Mouse (Mus musculus): ENCODE data around the gene Bves. TPM values are rescaled to one million over a fixed set of nuclear protein-coding genes. Genes with fewer than 3 reads are reported as not detected.
A peak's percentile ranks its signal among the peaks of the same experiment; 100 is the strongest.

Gene Bves
- total and polyA plus RNA-seq, 2 experiments from 2014 or later: 1.1 to 2.0 TPM

GRCm38 (mm10) chr10:45318922-45319321 lies 16.6 kb upstream of the Bves start:
- Histone ChIP-seq H3K27me3 (ENCODE audit: insufficient read depth, low read length) (no peaks in the 10 kb centered on the region), H3K9me3 (ENCODE audit: low read length) (no peaks in the 10 kb centered on the region), H3K36me3 (ENCODE audit: insufficient read depth, low read length) (no peaks in the 10 kb centered on the region), H3K27ac (no peak overlapping the region), H3K4me3 (ENCODE audit: low read length) (no peak overlapping the region), H3K4me1 (ENCODE audit: insufficient read depth, low read length) (no peaks in the 10 kb centered on the region), H3K9ac (replicated peaks; ENCODE audit: low read length) (no peak overlapping the region), H3K4me2 (ENCODE audit: low read depth, low read length) (no peak overlapping the region)
- WGBS: 85% methylated on average over 5 of the region's 5 CpGs
- no peak for DNase-seq (ENCODE audit: low spot score)
- ATAC-seq: no peak
- TF ChIP-seq CTCF (IDR thresholded peaks at IDR 0.05; ENCODE audit: low read depth): no peak

DNA sequence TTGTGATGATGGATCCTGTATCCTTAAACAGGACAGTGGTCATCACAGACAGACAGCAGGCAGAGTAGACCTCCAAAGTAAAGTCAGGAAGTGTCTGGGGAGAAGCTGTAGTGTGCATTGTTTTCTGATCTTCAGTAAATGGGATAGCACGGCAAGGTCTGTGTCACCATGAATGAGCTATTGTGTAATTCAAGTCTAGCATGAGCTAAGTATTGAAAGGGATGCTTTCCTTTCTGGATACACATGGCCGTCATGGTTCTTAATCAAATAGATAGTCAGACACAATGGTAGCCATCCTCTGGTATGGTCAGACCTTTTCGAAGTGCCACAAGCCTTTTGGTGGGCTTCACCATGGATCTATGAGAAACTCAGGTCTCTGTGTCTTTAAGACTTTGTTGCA lies 15.3 kb upstream of the Bves start:
- no peak overlapping the region for H3K9ac ChIP-seq (replicated peaks; ENCODE audit: low read length)
- H3K4me3 ChIP-seq (ENCODE audit: low read length): no peak overlapping the region
- TF ChIP-seq CTCF (IDR thresholded peaks at IDR 0.05; ENCODE audit: low read depth): no peak
- H3K27ac ChIP-seq: no peak overlapping the region
- DNase-seq (ENCODE audit: low spot score): no peak
- no peaks in the 10 kb centered on the region for H3K27me3 ChIP-seq (ENCODE audit: insufficient read depth, low read length)
- H3K9me3 ChIP-seq (ENCODE audit: low read length): no peaks in the 10 kb centered on the region
- ATAC-seq: no peak
- H3K36me3 ChIP-seq (ENCODE audit: insufficient read depth, low read length): no peaks in the 10 kb centered on the region
- H3K4me1 ChIP-seq (ENCODE audit: insufficient read depth, low read length): no peaks in the 10 kb centered on the region
- no peak overlapping the region for H3K4me2 ChIP-seq (ENCODE audit: low read depth, low read length)
- WGBS: 25% methylated on average over 3 of the region's 3 CpGs

DNA sequence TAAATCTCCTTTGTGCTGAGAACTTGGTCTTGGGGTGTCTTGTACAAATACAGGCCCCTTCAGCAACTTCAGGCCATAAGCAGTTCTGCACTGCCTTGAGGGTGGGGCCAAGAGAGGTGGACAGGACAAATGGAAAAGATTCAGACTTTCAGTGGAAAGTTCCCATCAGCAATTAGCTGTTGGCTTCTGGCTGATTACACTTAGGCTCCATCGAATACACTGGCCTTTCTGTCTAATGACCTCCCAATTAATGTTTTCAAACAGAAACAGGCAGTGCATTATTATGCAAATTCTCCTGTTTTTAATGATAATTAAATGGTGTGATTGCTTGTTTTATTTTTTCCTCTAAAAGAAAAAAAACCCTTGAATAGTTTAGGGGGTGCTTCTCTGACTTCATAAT lies 11.4 kb upstream of the Bves start:
- Histone ChIP-seq H3K36me3 (ENCODE audit: insufficient read depth, low read length) (no peaks in the 10 kb centered on the region), H3K9me3 (ENCODE audit: low read length) (no peaks in the 10 kb centered on the region), H3K4me1 (ENCODE audit: insufficient read depth, low read length) (no peaks in the 10 kb centered on the region), H3K27me3 (ENCODE audit: insufficient read depth, low read length) (no peaks in the 10 kb centered on the region), H3K4me3 (ENCODE audit: low read length) (no peak overlapping the region), H3K4me2 (ENCODE audit: low read depth, low read length) (no peak overlapping the region), H3K9ac (replicated peaks; ENCODE audit: low read length) (no peak overlapping the region), H3K27ac (no peak overlapping the region)
- no peak for ATAC-seq
- TF ChIP-seq CTCF (IDR thresholded peaks at IDR 0.05; ENCODE audit: low read depth): no peak
- DNase-seq (ENCODE audit: low spot score): no peak
- WGBS: 27% methylated on average over 1 of the region's 1 CpGs

DNA sequence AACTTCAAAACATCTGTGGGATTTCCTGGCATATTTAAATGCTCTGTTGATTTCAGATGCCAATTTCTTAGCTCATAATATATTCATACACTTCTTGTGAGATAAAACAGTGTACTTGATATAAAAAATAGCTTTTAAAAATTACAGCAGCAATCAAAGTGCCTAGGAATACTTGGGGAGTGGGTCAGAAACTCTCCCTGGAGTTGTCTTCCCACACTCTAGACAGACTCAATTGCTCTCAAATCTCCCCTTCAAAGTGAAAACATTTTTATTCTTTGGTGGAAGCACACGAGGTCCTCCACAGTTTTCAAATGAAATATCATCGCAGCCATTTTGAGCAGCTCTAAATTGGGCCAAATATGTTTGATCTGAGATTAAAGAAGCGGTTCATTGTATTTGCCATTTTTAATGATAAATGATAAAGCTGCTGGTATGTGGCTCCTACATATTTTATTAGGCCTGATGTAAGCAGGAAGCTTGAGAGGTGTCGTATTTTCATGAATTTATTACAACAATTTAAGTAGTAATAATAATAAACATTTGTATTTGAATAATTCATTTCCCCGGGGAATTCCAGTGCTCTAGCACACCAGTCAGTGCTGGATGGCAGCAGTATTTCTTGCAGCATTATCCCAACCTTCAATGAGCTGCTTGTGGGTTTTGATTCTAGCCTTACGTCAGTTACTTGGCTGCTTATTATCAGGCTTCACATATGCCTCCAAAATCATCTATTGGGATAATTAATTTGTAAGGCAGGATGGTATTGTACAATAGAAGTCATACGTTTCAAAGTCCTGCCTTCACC lies 7.2 kb upstream of the Bves start:
- no peaks in the 10 kb centered on the region for H3K27me3 ChIP-seq (ENCODE audit: insufficient read depth, low read length)
- no peaks in the 10 kb centered on the region for H3K4me1 ChIP-seq (ENCODE audit: insufficient read depth, low read length)
- no peaks in the 10 kb centered on the region for H3K36me3 ChIP-seq (ENCODE audit: insufficient read depth, low read length)
- no peak overlapping the region for H3K27ac ChIP-seq
- 74% methylated on average over 7 of the region's 7 CpGs for WGBS
- H3K4me2 ChIP-seq (ENCODE audit: low read depth, low read length): no peak overlapping the region
- no peak overlapping the region for H3K4me3 ChIP-seq (ENCODE audit: low read length)
- no peak overlapping the region for H3K9ac ChIP-seq (replicated peaks; ENCODE audit: low read length)
- no peak for TF ChIP-seq CTCF (IDR thresholded peaks at IDR 0.05; ENCODE audit: low read depth)
- no peaks in the 10 kb centered on the region for H3K9me3 ChIP-seq (ENCODE audit: low read length)
- no peak for DNase-seq (ENCODE audit: low spot score)
- 0 out of 2 replicates have a peak, but pooled peaks have one; percentile 38 for ATAC-seq

DNA sequence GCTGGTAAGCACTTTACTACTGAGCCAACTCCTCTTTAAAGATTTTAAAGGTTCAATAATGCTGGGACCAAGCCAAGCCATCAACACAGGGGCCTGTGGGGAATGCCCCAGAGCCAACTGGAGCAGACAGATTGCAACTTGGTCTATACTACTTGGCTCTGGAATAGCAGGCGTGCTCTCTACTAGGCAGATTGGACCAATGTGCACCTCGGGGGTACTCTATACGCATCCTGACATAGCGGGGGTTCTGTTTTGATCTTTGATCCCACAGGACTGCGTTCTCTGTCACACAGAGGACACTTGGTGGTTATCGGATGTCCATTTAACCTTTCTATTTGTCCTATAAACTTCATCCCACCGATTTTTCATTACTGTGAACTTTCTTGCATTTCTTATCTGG lies 647 bp upstream of the Bves start:
- Histone ChIP-seq H3K9me3 (ENCODE audit: low read length) (no peaks in the 10 kb centered on the region), H3K4me2 (ENCODE audit: low read depth, low read length) (peak overlapping the region; percentile 83), H3K27ac (no peak overlapping the region), H3K36me3 (ENCODE audit: insufficient read depth, low read length) (no peaks in the 10 kb centered on the region), H3K9ac (replicated peaks; ENCODE audit: low read length) (no peak overlapping the region; the same call in 1 of the 2 replicates), H3K27me3 (ENCODE audit: insufficient read depth, low read length) (0 out of 2 replicates have a peak, but pooled peaks cover 6% of the 10 kb centered on the region), H3K4me3 (ENCODE audit: low read length) (peak overlapping the region; percentile 63), H3K4me1 (ENCODE audit: insufficient read depth, low read length) (no peaks in the 10 kb centered on the region)
- TF ChIP-seq CTCF (IDR thresholded peaks at IDR 0.05; ENCODE audit: low read depth): no peak
- 27% methylated on average over 7 of the region's 7 CpGs for WGBS
- ATAC-seq (peak; percentile 48; the same call in 1 of the 2 replicates), DNase-seq (ENCODE audit: low spot score) (no peak)

GRCm38 (mm10) chr10:45339106-45339505 lies 3.5 kb downstream of the Bves start:
- no peaks in the 10 kb centered on the region for H3K9me3 ChIP-seq (ENCODE audit: low read length)
- ATAC-seq: no peak
- no peak overlapping the region for H3K4me2 ChIP-seq (ENCODE audit: low read depth, low read length)
- WGBS: 67% methylated on average over 7 of the region's 7 CpGs
- H3K27me3 ChIP-seq (ENCODE audit: insufficient read depth, low read length): 0 out of 2 replicates have a peak, but pooled peaks cover 6% of the 10 kb centered on the region
- no peak overlapping the region for H3K27ac ChIP-seq
- no peak for DNase-seq (ENCODE audit: low spot score)
- no peak for TF ChIP-seq CTCF (IDR thresholded peaks at IDR 0.05; ENCODE audit: low read depth)
- no peak overlapping the region for H3K9ac ChIP-seq (replicated peaks; ENCODE audit: low read length)
- no peaks in the 10 kb centered on the region for H3K36me3 ChIP-seq (ENCODE audit: insufficient read depth, low read length)
- no peak overlapping the region for H3K4me3 ChIP-seq (ENCODE audit: low read length)
- H3K4me1 ChIP-seq (ENCODE audit: insufficient read depth, low read length): no peaks in the 10 kb centered on the region

GRCm38 (mm10) chr10:45344381-45344780 lies 8.8 kb downstream of the Bves start:
- peak; percentile 14; the same call in 1 of the 2 replicates for TF ChIP-seq CTCF (IDR thresholded peaks at IDR 0.05; ENCODE audit: low read depth)

More at GRCm38 (mm10) chr10:45344381-45344780, 8.8 kb downstream of the Bves start:
- Histone ChIP-seq H3K4me2 (ENCODE audit: low read depth, low read length) (no peak overlapping the region), H3K27me3 (ENCODE audit: insufficient read depth, low read length) (no peaks in the 10 kb centered on the region), H3K4me1 (ENCODE audit: insufficient read depth, low read length) (no peaks in the 10 kb centered on the region), H3K9ac (replicated peaks; ENCODE audit: low read length) (no peak overlapping the region), H3K4me3 (ENCODE audit: low read length) (no peak overlapping the region), H3K9me3 (ENCODE audit: low read length) (no peaks in the 10 kb centered on the region), H3K36me3 (ENCODE audit: insufficient read depth, low read length) (no peaks in the 10 kb centered on the region), H3K27ac (no peak overlapping the region)
- 90% methylated on average over 4 of the region's 4 CpGs for WGBS
- no peak for ATAC-seq
- DNase-seq (ENCODE audit: low spot score): no peak

All from hindbrain, postnatal 0 days (tissue).